Mouse (Mus musculus): ENCODE results near the gene Lmntd1.
A peak's percentile ranks its signal among the peaks of the same experiment; 100 is the strongest.

The Lmntd1 gene

DNA sequence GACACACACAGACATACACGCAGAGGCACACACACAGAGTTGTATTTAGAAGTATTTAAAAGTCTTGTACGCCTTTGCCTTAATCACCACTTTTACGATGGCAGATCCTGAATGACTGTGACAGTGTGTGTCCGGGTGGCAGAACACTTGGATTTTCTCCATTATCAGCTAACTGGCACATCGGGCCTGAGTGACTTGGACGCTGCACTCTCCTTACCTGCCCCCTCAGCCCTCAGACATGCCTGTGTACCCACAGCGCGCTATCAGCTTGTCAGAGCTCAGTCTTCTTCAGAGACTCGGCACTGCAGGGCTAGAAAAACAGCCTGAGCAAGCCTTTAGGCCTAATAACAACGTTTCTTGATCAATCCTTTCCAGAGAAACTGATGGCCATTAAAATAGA lies 187.6 kb downstream of the Lmntd1 start:
- no peak for DNase-seq

DNA sequence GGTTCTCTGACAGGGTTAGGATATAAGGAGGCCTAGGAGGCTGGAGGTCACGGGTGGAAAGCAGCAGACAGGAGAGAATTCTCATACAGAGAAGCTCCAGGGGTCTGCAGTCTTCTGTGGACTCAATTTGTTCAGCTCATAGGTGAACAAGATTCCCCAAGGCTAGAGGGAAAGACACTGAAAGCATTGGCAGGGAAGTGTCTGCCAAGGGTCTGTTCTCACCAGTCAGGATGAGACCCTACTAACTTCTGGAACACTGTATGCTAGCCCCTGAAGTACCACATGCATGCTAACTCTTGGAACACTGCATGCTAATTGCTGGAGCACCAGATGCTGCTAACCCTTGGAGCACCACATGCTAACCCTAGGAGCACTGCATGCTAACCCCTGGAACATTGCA lies 190.0 kb downstream of the Lmntd1 start:
- no peak for DNase-seq

DNA sequence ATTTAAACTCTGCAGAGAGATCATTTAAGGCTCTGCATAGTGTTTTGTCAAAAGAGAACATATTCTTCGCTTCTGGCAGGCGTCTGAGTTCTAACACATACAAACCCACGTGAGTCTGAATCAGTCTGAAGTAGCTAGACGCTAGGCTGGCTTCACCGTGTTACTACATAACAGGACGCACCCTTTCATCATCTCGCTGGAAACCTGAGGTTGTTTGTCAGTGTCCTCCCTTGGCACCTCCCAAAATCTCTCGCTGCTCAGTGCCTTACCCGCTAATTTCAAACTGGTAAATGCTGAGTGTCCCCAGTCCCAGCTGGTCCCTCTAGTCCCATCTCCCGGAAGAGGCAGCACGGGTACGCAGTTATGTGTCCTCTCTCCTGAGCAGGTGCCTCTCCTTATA lies 190.6 kb downstream of the Lmntd1 start:
- DNase-seq = peak; percentile 25

DNA sequence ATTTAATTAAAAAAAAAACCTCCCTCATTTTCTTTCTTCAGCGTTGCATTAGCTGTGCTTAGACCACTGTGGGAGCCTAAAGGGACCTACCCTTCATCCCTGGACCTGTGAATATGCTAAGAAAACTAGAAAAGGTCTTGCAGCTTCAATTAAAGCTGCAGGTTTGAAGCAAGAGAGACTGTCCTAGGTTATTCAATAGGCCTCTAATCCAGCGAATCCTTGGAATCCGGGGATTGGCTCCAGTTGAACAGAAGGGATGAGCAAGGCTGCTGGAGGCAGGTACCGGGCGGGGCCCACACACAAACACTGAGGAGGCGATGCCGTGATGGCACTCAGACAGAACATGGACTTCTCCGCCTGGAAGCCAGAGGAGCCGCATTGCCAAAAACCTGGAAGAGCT lies 192.5 kb downstream of the Lmntd1 start:
- DNase-seq = no peak

DNA sequence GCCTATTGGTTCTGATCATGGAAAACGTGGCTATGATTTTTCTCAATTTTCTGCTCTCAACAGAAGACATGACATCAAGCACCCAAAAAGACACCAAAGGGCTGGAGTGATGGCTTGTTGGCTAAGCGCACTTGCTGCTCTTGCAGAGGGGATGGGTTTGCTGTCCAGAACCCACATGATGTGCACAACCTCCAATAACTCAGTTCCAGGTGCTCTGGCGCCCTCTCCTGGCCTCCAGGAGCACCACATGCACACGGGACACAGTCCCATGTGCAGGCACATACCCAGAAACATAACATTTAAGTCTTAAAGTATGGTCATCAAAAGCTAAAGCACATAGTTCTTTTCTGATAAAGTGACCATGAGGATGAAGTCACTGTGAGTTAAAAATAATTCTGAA lies 193.7 kb downstream of the Lmntd1 start:
- no peak for DNase-seq

DNA sequence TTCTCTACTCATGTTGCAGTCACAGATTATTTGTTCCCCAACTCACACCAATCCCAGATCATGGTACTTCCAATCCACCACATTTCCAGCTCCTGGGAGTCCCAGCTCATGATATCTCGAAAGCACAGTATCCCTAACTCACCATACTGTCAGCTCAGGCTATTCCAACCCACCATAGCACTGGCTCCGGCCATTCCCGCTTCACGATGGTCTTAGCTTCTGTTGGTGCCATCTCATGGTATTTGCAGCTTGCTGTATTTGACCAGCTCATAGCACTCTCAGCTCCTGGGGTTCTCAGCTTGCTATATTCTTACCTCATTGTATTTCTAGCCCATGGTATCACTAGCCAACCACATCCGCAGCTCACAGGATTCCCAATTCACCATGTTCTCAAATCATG lies 195.3 kb downstream of the Lmntd1 start:
- no peak for DNase-seq

DNA sequence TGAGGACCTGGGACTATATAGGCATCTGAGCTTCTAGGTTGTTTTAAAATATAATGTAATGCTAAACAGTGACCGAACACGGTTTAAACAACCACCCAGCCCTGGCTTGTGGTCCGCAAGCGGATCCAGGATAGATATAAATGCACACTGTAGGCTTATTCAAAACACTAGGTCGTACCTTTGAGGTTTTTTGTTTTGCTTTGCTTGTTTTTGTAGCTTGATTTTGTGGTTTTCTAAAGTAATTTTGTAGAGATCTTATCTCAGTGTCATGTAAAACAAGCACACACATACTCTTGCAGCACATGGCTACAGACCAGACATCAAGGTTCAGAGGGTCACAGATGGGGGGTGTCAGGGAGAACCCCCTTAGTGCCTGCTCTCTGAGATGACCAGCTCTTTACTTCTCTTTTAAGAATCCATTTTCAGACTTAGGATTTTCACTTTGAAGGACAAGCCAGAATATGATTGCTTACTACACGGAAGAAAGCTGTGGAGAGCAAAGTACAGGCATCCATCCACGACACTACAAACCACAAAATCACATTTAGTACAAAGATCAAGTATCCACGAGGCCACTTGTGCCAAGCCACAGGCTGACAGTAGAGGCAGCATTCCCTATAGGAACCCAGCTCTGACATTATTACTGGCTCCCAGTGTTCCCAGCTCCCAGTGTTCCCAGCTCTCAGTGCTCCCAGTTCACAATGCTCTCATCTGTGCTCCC lies 196.2 kb downstream of the Lmntd1 start:
- no peak for DNase-seq

DNA sequence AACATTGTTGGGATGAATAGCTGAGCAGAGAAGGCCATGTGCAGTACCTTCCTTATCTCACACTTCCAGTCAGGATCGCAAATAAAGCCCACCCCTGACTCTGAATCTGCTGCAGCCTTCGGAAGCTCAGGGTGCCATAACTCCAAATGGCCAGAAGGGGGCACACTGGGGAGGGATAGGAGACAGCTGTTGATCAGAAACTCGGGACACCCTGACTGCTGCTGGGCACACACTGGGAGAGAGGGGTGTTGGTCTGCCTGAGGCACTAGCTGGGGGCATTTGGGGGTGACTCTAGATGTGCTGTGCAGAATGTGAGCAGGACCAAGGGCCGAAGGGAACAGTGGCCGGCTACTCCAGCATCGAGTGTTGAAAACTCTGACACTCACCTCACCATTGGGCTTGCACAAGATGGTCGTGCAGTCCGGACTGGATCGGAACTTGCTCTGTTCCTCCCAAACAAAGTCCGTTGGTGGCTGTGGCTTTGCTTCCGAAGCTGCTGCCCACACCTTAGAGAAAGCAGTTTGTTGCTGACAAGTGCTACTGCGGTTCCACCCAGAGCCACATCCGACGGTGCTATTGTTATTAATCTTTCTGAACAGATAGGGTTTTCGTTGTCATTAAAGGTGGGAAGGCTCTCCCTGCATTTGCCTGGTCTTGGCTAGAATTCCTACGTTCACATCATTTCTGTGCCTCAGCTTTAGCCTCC lies 197.0 kb downstream of the Lmntd1 start:
- DNase-seq = no peak

DNA sequence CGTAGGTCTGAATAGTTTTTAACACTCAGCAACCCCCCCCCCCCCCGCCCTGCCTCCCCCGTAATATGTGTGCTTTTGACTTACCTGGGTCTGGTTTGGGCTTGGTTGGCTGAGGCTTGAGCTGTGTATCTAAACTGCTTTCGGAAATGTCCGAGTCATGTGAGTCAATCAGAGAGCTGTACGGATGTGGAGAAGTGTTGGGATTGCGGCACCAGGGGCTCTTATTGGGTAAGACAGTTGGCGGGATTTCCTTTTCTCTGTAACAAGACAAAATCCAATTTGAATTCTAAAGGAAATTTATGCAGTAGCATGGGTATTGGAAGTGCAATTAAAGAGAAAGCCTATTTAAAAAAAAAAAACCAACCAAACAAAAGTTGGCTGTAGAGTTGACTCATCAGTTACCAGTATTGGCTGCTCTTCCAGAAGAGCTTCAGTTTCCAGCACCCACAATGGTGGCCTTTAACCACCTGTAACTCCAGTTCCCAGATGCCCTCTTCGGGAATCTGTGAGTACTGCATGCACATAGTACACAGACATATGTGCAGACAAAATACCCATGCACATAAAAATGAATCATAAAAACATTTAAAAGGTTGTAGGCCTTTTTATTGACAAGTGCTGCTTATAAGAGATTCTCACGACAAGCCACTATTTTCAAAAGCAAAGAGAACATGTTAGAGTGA lies 209.6 kb downstream of the Lmntd1 start:
- DNase-seq = no peak

DNA sequence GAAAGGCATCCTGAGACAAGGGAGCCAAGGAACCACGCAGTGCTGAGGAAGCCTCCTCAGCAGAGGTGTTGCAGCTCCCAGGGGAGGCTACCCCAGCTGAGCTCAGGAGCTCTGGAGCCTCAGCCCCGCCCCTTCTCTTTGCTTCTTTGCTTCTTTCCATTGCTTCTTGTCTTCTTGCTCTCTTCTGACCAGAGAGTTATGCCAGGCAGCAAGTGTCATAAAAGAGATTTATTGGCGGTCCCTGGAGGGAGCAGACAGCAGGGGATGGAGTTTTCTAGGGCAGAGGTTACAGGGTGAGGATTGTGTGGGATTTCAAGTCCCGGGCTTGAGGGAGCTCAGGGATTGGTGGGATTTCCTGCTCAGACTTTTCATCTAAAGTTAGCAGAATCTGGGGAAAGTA lies 213.0 kb downstream of the Lmntd1 start:
- no peak for DNase-seq

DNA sequence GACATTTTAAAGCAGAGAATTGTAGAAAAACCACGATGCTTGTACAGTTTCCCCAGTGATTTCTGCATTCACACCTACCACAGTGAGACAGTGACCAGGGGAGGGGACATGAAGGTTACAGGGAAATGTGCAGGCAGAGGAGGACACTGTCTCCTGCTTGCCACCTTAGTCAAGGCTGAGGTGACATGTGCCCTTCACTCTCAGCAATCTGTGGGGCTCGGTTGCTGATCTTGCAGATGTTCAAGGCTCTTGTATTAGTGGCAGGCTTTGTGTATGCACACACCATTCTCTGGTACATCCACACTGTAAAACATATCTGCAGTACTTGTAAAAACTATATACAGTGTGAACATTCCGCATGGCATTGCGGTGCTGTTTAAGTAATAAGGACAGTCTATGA lies 216.2 kb downstream of the Lmntd1 start:
- no peak for DNase-seq

DNA sequence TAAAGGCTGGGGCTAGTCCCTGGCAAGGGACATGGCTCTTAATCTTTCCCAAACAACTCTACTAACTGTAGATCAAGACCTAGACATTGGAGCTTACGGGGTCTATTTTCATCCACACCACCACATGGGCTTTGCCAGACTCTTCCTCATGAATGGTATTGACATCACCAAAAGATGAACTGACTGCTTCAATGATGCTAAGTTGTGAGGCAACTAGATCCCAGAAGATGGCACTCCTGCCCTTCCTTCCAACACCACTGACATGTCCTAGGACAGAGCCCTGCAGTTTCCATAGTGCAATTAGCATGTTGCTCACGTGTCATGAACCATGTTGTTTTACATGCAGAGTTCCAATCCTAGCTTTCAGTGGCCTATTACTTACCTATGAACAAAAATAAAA lies 217.6 kb downstream of the Lmntd1 start:
- DNase-seq = no peak

DNA sequence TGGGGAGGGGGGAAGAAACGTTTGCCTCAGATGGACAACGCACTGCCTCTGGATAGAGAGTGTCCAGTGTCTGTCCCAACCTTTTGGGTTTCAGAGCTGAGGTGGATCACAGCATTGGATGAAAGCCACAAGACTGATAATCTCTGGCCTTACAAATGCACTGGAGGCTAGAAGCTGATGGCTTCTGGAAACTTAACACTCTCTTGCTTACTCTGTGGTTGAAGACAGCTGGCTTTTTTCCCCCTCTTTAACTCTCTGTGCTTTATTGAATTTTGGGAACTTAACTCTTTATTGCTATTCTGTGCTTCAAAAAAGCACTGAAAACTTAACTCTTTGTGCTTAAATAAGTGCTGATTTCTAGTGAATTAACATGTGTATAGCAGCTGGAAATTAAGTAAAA lies 223.7 kb downstream of the Lmntd1 start:
- no peak for DNase-seq

DNA sequence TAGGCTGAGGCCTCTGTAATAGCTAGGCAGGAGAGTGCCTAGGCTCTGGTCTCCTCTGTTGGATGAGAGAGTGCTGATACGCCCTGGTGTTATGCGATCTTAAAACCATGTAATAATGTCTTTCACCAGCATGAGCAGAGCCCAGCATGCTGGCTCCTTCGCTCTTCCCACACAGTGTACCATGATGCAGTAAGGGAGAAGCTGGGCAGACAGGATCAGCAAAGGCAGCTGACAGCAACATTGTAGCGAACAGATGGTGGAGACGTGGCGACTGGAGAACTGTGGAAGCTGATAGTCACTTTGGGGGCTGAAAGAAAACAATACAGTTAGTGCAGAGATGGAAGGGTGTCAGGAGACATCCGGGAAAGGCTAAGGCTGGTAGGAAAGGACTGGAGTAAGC lies 224.2 kb downstream of the Lmntd1 start:
- peak; percentile 93 for DNase-seq

DNA sequence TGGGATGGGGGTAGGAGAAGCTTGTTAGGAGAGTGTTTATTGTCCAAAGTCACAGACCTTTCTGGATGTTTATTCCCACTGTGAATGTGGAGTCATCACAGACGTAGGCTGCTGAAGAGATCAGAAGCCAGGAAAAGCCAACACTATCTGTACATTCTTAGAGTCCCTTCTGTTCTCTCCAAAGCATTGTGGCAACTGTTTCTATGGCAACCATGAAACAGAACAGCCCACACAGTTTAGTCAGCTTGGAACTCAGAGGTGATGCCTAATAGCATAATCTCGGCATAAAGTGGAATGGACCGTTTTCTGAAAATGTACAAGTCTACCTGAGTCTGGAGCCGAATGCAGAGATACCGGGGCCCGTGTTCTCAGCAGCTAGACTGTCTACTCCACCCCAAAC lies 226.7 kb downstream of the Lmntd1 start:
- DNase-seq = peak; percentile 86

DNA sequence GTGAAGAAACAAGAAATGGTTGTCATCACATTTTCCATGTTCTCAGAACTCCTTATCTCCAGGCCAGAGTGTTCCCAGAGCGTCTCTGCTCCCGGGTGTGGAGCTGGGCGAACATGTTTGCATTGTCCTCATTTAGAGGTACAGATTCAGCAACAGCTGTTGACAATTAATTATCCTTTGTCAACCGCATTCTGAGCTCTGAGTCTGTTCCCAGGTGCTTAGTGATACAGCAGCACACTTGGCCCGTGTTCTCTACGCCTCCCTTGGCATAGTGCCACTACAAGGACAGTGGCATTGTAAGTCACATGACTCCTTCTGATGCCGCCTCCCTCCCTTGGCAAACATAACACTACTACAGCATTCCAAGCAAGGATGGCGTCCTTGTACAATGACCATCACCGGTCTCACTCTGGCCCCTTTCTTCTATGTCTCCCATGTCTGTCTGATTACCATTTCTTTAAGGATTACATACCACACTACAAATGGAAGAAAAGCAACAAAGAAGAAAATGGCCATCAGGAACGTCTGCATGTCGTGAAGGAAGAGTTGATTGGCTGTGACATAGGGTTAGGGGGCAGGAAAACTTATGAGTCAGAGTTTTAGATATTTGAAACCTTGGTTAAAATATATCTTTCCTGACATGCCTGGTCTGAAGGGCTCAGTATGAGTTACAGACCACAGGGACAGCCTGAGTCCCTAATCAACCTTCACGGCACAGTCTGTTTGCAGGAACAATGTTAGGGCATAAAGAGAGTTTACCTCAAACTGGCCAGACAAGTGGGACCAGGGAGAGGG lies 231.3 kb downstream of the Lmntd1 start:
- DNase-seq = no peak

DNA sequence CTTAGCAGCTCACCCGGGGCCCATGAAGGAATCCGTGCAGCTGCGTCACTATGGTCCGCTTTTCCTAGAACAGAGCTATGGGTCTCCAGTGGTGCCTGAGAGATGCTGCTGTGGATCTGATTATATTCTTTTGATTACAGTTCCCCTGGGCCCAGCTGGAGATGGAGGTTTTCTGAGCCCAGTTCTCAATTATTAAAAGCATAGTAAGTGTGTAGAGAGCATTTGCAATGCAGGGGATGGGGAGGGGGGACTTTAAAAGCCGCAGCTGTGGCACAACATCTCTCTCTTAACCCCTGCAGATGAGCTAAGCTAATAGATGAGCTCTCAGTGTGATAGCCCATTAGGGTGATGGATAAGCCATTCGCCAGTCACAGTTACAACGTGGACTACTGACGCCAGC lies 233.2 kb downstream of the Lmntd1 start:
- DNase-seq = no peak

DNA sequence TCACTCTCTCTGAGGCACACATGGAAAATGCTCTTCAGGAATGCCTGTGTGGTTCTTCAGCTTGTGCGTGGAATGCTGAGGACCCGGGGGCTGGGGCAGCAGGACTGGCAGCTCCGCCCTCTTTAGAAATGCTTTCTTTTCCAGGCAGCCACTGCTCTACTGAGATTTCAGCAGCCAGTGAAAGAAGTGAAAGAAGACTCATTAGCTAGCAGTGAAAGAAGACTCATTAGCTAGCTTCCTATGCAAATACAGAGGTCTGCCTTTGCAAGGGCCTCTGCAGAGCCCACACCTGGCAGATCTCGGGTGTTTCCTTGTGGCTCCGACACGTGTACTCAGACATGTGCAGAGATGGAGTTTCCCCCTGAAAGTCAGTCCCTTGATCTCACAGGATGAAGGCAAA lies 234.9 kb downstream of the Lmntd1 start:
- DNase-seq = no peak

DNA sequence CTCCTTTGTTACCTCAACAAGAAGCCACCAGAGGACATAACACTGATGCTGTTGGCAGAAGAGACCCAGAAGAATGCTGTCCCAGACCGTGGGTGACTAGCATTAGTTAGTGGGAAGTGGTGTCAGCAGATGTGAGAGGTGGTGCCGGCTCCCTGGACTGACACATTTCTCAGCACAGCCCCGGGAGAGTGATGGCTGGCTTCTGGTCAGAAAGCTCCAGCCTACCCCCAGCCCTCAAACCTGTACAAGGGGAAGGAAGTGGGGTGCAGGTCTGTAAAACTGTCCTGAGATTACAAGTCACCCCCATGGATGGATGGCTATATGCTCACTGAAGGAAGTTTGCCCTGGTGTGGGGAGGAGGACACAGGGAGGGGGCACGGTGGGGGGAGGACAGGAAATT lies 235.4 kb downstream of the Lmntd1 start:
- DNase-seq = no peak

DNA sequence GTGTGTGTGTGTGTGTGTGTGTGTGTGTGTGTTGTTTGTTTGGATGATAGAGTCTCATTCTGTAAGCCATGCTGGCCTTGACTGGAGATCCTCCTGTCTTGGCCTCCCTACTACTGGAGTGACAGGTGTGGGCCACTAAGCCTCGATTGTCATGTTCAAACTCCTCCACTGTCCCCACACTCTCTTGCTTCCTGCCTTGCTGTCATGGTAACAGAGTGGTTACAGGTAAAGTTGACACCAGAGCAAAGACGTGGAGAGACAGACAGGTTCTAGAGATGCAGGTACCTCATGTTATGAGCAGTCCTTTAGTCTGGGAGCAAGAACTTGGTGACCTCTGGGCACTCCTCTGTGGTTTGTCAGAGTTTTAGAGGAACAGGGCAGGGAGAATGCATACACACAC lies 239.7 kb downstream of the Lmntd1 start:
- no peak for DNase-seq

DNA sequence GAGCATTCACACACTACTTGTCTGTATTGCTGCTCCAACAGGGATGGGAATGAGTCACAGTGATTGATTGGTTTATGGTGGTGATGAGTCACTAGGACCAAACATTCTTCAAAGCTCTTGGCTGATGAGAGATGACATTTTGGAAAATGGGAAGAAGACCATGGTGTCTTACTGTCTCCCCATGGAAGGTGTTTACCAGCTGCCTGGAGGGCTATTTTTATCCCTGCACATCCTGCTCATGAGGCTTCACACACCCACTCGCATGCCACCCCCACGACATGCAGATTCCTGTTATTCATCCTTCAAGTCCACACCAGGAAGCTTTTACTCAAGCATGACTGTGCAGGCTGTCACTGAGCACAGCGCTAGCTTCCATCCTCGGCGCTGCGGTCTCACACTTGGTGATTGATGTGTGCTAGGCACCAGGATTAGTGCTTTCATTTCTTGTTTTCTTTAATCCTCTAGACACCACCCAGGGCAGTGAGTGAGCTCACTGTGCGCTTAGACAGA lies 240.4 kb downstream of the Lmntd1 start:
- DNase-seq = peak; percentile 91

DNA sequence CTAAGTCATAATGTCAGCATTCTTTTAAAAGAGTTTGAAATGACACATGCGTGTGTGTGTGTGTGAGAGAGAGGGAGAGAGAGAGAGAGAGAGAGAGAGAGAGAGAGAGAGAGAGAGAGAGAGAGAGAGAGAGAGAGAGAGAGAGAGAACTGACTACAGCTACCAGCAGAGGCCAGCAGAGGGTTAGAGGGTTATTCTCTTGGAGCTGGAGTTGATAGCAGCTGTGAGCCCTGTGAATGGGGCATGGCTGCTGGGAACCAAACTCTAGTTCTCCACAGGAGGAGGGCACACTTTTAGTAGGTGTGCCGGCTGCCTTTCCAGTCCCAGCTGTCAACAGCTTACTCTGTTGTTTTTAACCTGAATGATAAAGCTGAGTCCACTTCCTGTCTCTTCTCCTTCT lies 242.1 kb downstream of the Lmntd1 start:
- DNase-seq = no peak

DNA sequence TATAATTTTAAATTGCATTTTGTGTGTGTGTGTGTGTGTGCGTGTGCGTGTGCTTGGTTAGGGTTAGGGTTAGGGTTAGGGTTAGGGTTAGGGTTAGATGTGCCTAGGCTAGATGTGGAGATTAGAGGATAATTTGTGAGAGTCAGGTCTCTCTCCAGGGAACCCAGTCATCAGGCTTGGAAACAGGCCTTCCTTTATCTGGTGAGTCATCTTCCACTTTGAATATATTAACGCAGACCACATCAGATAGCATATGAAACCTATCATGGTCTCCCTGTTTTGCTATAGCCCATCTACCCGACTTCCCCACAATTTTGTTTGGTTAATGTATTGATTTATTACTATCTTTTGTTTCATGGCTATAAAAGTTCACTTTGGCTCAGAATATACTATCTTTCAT lies 242.5 kb downstream of the Lmntd1 start:
- DNase-seq = no peak
